Mouse (Mus musculus) CH12.LX (cell line): ENCODE results near the gene Vav2. TPM values are rescaled to one million over a fixed set of nuclear protein-coding genes. Genes with fewer than 3 reads are reported as not detected.

ENCODE experiments used
- DNase-seq: peaks from one replicate; pipeline ENCODE4 v3.0.0-alpha.2; 2013; ENCODE audit errors: extremely low read depth
- H3K27ac ChIP-seq: 2 replicates; pipeline ENCODE4 v1.5.1; 2012; ENCODE audit warnings: low read depth, mild to moderate bottlenecking, control low read depth, moderate library complexity; ENCODE audit not compliant: insufficient read depth
- H3K27me3 ChIP-seq: replicated peaks from 2 replicates; pipeline ENCODE3; 2012; ENCODE audit warnings: inconsistent platforms
- H3K36me3 ChIP-seq, 2 experiments: replicated peaks in 1 of 2; 2 replicates each; pipeline versions ENCODE3 to v1.6.1; 2012; ENCODE audit warnings: inconsistent platforms in 1 of 2, low read length in 1 of 2, mild to moderate bottlenecking in 1 of 2, mixed read lengths in 1 of 2, moderate library complexity in 1 of 2; ENCODE audit not compliant: control insufficient read depth in 1 of 2, insufficient read depth in 1 of 2
- H3K4me1 ChIP-seq, 2 experiments: 2 replicates each; pipeline ENCODE4 v1.6.1; 2012; ENCODE audit warnings: inconsistent platforms in 1 of 2, moderate library complexity in 1 of 2; ENCODE audit not compliant: insufficient read depth in 2 of 2, control insufficient read depth in 1 of 2
- H3K4me2 ChIP-seq: 2 replicates; pipeline ENCODE4 v1.6.1; 2012; ENCODE audit warnings: low read depth, mild to moderate bottlenecking, control low read depth; ENCODE audit not compliant: poor library complexity, insufficient read depth, severe bottlenecking
- H3K4me3 ChIP-seq, 3 experiments: fragments of 150-350 bp in 1 of 3; sonication (generic) in 1 of 3; replicated peaks in 1 of 3; 2 replicates each; pipeline versions ENCODE3 to v1.5.1; 2011 to 2012; ENCODE audit warnings: low read depth in 2 of 3, low read length in 2 of 3, mild to moderate bottlenecking in 2 of 3, moderate library complexity in 2 of 3, control low read depth in 1 of 3, improper control_type of control experiment in 1 of 3, inconsistent platforms in 1 of 3, mixed read lengths in 1 of 3; ENCODE audit not compliant: poor library complexity in 1 of 3
- H3K79me2 ChIP-seq: replicated peaks from 2 replicates; pipeline ENCODE4 v1.6.1; 2012; ENCODE audit warnings: mild to moderate bottlenecking, moderate library complexity; ENCODE audit not compliant: control insufficient read depth, poor library complexity, insufficient read depth, severe bottlenecking; ENCODE audit errors: extremely low read depth
- H3K9ac ChIP-seq: 2 replicates; pipeline ENCODE4 v1.6.1; 2012; ENCODE audit warnings: low read depth, mild to moderate bottlenecking, control low read depth, moderate library complexity; ENCODE audit not compliant: insufficient read depth
- H3K9me3 ChIP-seq: replicated peaks from 2 replicates; pipeline ENCODE3; 2012; ENCODE audit warnings: low read length, inconsistent platforms, mixed read lengths
- CTCF ChIP-seq, 2 experiments: IDR thresholded peaks in 1 of 2; conservative IDR thresholded peaks in 1 of 2; 2 replicates each; pipeline ENCODE4 v1.5.1; 2011 to 2012; ENCODE audit warnings: low read depth in 2 of 2, low read length in 2 of 2, improper control_type of control experiment in 1 of 2, inconsistent platforms in 1 of 2, mild to moderate bottlenecking in 1 of 2, moderate library complexity in 1 of 2
- E2F4 ChIP-seq: IDR thresholded peaks from 2 replicates; pipeline ENCODE4 v1.6.1; 2011; ENCODE audit warnings: low read depth, low read length, improper control_type of control experiment; ENCODE audit not compliant: insufficient replicate concordance
- EP300 ChIP-seq: IDR thresholded peaks from 2 replicates; pipeline ENCODE4 v1.6.1; 2011; ENCODE audit warnings: low read length, improper control_type of control experiment
- ETS1 ChIP-seq: conservative IDR thresholded peaks from 2 replicates; pipeline ENCODE4 v1.6.1; 2012; ENCODE audit warnings: low read depth, mild to moderate bottlenecking, inconsistent platforms, low read length, improper control_type of control experiment, moderate library complexity
- GABPA ChIP-seq: IDR thresholded peaks from 2 replicates; pipeline ENCODE4 v1.6.1; 2012; ENCODE audit warnings: low read depth, low read length, improper control_type of control experiment, inconsistent platforms; ENCODE audit not compliant: insufficient replicate concordance
- HCFC1 ChIP-seq: IDR thresholded peaks from 2 replicates; pipeline ENCODE4 v1.6.1; 2012; ENCODE audit warnings: low read depth, mild to moderate bottlenecking, inconsistent platforms, low read length, improper control_type of control experiment
- IRF4 ChIP-seq: IDR thresholded peaks from 2 replicates; pipeline ENCODE4 v1.6.1; 2014; ENCODE audit warnings: low read depth, mild to moderate bottlenecking, inconsistent platforms, low read length, improper control_type of control experiment
- JUN ChIP-seq: IDR thresholded peaks from 2 replicates; pipeline ENCODE4 v1.6.1; 2011; ENCODE audit warnings: low read depth, mild to moderate bottlenecking, low read length, improper control_type of control experiment, moderate library complexity; ENCODE audit not compliant: insufficient read depth
- JUND ChIP-seq: conservative IDR thresholded peaks from 2 replicates; pipeline ENCODE4 v1.6.1; 2011; ENCODE audit warnings: low read depth, low read length, improper control_type of control experiment
- KAT2A ChIP-seq: IDR thresholded peaks from 2 replicates; pipeline ENCODE4 v1.6.1; 2012; ENCODE audit warnings: low read length, improper control_type of control experiment, inconsistent platforms; ENCODE audit not compliant: insufficient replicate concordance
- MAZ ChIP-seq: IDR thresholded peaks from 2 replicates; pipeline ENCODE4 v1.6.1; 2012; ENCODE audit warnings: low read depth, mild to moderate bottlenecking, inconsistent platforms, low read length, improper control_type of control experiment, moderate library complexity
- MEF2A ChIP-seq: IDR thresholded peaks from 2 replicates; pipeline ENCODE4 v1.6.1; 2014; ENCODE audit warnings: low read depth, mild to moderate bottlenecking, inconsistent platforms, low read length, improper control_type of control experiment, borderline replicate concordance
- MYC ChIP-seq: IDR thresholded peaks from 2 replicates; pipeline ENCODE4 v1.6.1; 2011; ENCODE audit warnings: low read depth, mild to moderate bottlenecking, improper control_type of control experiment, low read length
- NRF1 ChIP-seq: IDR thresholded peaks from 2 replicates; pipeline ENCODE4 v1.6.1; 2014; ENCODE audit warnings: low read depth, mild to moderate bottlenecking, inconsistent platforms, low read length, improper control_type of control experiment, moderate library complexity
- PAX5 ChIP-seq: IDR thresholded peaks from 2 replicates; pipeline ENCODE4 v1.6.1; 2012; ENCODE audit warnings: low read length, inconsistent platforms, mixed read lengths
- RCOR1 ChIP-seq: conservative IDR thresholded peaks from 2 replicates; pipeline ENCODE4 v1.6.1; 2012; ENCODE audit warnings: low read depth, mild to moderate bottlenecking, inconsistent platforms, low read length, improper control_type of control experiment
- TCF12 ChIP-seq: IDR thresholded peaks from 2 replicates; pipeline ENCODE4 v1.6.1; 2014; ENCODE audit warnings: low read depth, mild to moderate bottlenecking, inconsistent platforms, low read length, improper control_type of control experiment
- USF1 ChIP-seq: IDR thresholded peaks from 2 replicates; pipeline ENCODE4 v1.6.1; 2014; ENCODE audit warnings: low read depth, mild to moderate bottlenecking, inconsistent platforms, low read length, improper control_type of control experiment
- USF2 ChIP-seq: conservative IDR thresholded peaks from 2 replicates; pipeline ENCODE4 v1.6.1; 2011; ENCODE audit warnings: low read depth, low read length, improper control_type of control experiment
- ZC3H11A ChIP-seq: IDR thresholded peaks from 2 replicates; pipeline ENCODE4 v1.6.1; 2012; ENCODE audit warnings: low read depth, mild to moderate bottlenecking, inconsistent platforms, low read length, improper control_type of control experiment
- ZKSCAN1 ChIP-seq: IDR thresholded peaks from 2 replicates; pipeline ENCODE4 v1.6.1; 2012; ENCODE audit warnings: low read depth, inconsistent platforms, low read length, improper control_type of control experiment, borderline replicate concordance
- ZMIZ1 ChIP-seq: IDR thresholded peaks from 2 replicates; pipeline ENCODE4 v1.6.1; 2012; ENCODE audit warnings: low read depth, mild to moderate bottlenecking, inconsistent platforms, low read length, improper control_type of control experiment
- ZNF384 ChIP-seq: IDR thresholded peaks from 2 replicates; pipeline ENCODE4 v1.6.1; 2012; ENCODE audit warnings: low read depth, low read length, improper control_type of control experiment, inconsistent platforms
- dilution Hi-C: fragments of 300-500 bp; cut with MboI; formaldehyde crosslinking; loops from 2 replicates; pipeline ENCODE4 v1.14.3; 2020; ENCODE audit warnings: low sequenced_read_pairs; ENCODE audit not compliant: extremely low pct_unique_long_range_greater_than_20kb, extremely low pct_ligation_motif_present
- in situ Hi-C: fragments of 300-500 bp; cut with MboI; formaldehyde crosslinking; loops from 3 replicates; pipeline ENCODE4 v1.14.3; 2019; ENCODE audit warnings: low sequenced_read_pairs, low pct_ligation_motif_present, low pct_unique_long_range_greater_than_20kb, mixed read lengths
- polyA plus RNA-seq: library from polyadenylated mRNA; unstranded; fragments of >175 nt; gene quantifications from 2 replicates; pipeline ENCODE4 v1.2.1, GENCODE M21; 2012; ENCODE audit warnings: low read depth; ENCODE audit not compliant: insufficient read length
- total RNA-seq, 2 experiments: library from RNA; depleted of rRNA; stranded (reverse); fragments of 300-350 nt in 1 of 2; fragments of >200 nt in 1 of 2; gene quantifications; 2 replicates each; pipeline ENCODE4 v1.2.3; 2012 to 2014

Vav2 gene
- total and polyA plus RNA-seq, 3 experiments, result 31.5 to 46.8 (median 46.6) TPM

DNA sequence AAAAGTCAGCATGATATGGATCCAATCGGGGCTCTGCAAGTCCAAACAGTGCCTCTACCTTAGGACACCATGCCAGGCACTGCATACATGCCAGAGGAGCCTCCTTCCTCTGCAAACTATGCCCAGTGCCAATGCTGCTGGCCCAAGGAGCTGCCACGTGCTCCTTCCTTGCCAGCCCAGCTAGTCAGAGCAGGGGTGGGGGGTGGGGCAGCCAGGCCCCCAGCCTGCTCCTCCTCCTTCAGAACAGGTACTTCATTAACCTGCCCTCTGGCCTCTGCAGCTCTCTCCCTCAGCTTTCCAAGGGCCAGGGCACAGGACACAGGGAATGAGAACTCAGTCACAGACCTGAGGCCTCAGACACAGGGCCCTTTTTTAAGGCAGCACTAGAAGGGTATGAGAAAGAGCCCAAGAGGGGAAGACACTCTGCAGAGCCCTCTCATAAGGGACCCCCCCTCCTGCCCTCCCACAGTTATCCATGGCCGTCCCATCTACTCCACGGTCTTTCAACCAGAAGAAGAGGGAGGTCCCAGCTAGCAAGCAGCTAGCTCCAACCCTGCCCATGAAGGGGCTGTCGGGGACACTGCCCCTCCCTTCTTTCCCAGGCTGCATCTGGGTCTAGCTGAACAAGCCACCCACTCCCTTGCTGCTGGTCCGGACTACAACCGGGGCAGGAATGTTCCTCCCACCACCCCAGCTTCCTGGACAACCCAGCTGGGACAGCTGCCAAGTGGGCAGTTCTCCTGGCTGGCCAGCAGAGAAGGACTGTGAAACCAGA lies 179.9 kb downstream of the Vav2 start:
- dilution Hi-C loops (no loop called here), in situ Hi-C loops (loop anchor here (25.0 kb wide), 1 partner anchor 585 kb away; the partner anchor contains the start of gene Lcn4)
- DNase-seq, result no peak
- Histone ChIP-seq H3K4me2 (no peak overlapping the region), H3K79me2 (no peaks in the 10 kb centered on the region), H3K27me3 (peaks cover 84% of the 10 kb centered on the region), H3K4me1 (no peaks in the 10 kb centered on the region), H3K4me3 (no peak overlapping the region), H3K36me3 (no peaks in the 10 kb centered on the region), H3K27ac (no peak overlapping the region), H3K9me3 (no peaks in the 10 kb centered on the region), H3K9ac (no peak overlapping the region)
- TF ChIP-seq USF1, result no peak
- TF ChIP-seq MEF2A, result no peak

DNA sequence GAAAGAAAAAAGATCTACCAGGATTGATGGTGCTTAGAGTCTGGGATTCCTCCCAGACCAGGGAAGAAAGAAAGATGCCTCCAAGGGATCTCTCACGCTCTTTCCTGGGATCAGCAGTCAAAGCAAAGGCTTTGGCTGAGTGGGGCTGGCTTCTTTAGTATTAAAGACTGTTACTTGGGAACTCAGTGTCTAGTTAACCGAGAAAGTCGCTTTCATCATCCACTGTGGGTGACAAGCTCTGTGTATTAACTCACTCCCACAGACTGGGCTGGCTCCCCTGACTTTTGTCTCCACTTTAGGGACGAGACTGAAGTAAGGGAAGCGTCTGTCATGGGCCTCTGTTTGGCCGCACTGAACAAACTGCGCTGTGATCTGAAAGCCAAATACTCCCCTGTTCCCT lies 180.9 kb downstream of the Vav2 start:
- Histone ChIP-seq H3K9me3 (no peaks in the 10 kb centered on the region), H3K27ac (no peak overlapping the region), H3K9ac (no peak overlapping the region), H3K79me2 (no peaks in the 10 kb centered on the region), H3K36me3 (no peaks in the 10 kb centered on the region), H3K27me3 (peaks cover 88% of the 10 kb centered on the region), H3K4me2 (no peak overlapping the region), H3K4me1 (no peaks in the 10 kb centered on the region), H3K4me3 (no peak overlapping the region)
- in situ Hi-C loops (loop anchor here (25.0 kb wide), 1 partner anchor 584 kb away; the partner anchor contains the start of gene Lcn4), dilution Hi-C loops (no loop called here)
- no peak for DNase-seq
- TF ChIP-seq IRF4 (no peak), ZMIZ1 (no peak), ZKSCAN1 (no peak), CTCF (conservative IDR thresholded peaks at IDR 0.05 in 1 of 2, IDR thresholded peaks at IDR 0.05 in 1 of 2; ENCODE audit: low read depth in 2 of 2, low read length in 2 of 2) (no peak)

DNA sequence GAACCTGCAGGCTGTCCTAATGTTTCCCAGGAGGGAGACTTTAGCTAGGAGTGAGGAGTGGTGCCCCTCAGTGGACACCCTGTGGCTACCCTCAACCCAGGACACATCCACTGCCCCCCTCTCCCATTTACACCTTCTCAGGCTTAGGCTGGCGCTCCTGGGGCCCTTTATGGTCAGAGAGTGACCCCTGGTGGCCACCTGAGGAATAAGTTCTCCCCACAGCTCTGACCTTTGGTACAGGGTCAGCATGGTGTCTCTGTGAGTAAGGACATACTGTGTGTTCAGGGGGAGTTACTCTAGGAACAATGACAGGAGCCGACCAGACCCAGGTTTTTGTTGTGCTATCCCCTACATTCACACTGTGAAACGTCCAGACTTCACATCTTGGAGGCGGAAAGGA lies 189.5 kb downstream of the Vav2 start:
- Histone ChIP-seq H3K36me3 (no peaks in the 10 kb centered on the region), H3K4me3 (no peak overlapping the region), H3K9ac (no peak overlapping the region), H3K9me3 (no peaks in the 10 kb centered on the region), H3K79me2 (no peaks in the 10 kb centered on the region), H3K27ac (no peak overlapping the region), H3K4me1 (peaks cover 8 to 14% of the 10 kb centered on the region in 2 experiments), H3K4me2 (no peak overlapping the region), H3K27me3 (peaks cover 53% of the 10 kb centered on the region)
- dilution Hi-C loops (no loop called here), in situ Hi-C loops (loop anchor here (10.0 to 25.0 kb wide), 2 partner anchors 193 to 575 kb away; partner anchors contain the start of gene Lcn4)
- DNase-seq, result peak; percentile 55
- TF ChIP-seq RCOR1 (no peak), JUND (no peak), ZC3H11A (peak; percentile 54; the same call in 1 of the 2 replicates), ZNF384 (no peak), NRF1 (no peak), JUN (no peak), TCF12 (no peak), MYC (no peak), E2F4 (no peak), HCFC1 (no peak), ZMIZ1 (no peak), IRF4 (no peak), ZKSCAN1 (no peak), KAT2A (no peak), GABPA (no peak), USF2 (no peak), PAX5 (no peak), EP300 (no peak), ETS1 (no peak), MAZ (no peak), USF1 (no peak)
